Mouse (Mus musculus): ENCODE results near the gene Klf11.
A peak's percentile ranks its signal among the peaks of the same experiment; 100 is the strongest.
"Not testable (repeated sequence)": the region's sequence is repeated elsewhere in the genome, so short reads cannot be mapped to it uniquely, and the experiment has no call there.

Klf11 gene

DNA sequence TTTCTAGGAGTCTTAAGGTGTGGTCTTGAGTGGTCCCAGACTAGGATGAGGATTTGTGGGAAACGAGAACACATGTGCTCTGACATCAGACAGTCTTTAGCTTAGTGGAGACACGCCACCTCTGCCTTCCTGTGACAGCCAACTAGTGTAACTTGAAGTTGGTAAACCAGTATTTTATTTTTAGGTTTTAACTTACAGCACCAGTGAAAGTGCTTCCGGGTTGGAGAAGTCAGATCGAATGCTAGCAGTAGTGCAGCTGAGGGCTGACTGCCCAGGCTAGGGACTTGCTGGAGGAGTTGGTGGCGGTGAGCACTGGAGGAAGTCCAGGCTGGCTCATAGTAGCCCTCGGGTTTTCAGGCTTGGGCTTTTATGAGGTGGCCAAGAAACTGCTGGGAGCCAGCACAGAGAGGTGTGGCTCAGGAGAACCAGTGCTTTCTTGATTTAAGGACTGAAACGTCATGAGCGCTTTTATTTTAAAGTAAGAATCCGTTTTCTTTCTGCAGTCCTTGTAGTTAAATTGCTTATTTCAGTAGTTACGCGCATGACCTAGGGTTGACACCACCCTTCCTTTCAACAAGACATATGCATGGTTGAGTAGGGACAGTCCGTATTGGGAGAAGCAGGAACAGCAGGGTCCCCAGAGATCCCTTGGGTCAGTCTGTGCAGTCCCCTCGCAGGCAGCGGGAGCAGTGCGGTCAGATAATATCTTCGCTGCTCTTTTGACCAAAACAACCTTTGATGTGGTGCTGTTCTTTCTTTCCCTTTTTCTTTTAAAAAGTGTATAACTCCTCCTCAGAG, 3.2 kb downstream of the Klf11 start:
- no peak for DNase-seq

DNA sequence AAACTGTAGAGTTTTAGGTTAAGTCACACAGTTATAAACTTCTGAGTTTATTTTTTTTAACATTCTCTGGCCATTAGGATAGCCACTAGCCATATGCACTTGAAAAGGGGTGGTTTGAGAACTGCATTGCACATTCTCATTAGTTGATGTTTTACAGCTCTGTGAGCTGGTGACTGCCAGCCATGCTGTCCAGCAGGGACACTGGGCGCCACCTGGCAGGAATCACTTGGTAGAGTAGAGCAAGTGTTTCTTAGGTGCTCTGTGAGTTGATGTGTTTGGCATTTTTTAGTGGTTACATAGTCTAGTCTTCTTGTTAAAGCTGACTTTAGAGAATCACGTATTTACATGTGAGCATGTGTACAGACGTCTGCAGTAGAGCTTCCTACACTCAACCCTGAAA, 5.4 kb downstream of the Klf11 start:
- DNase-seq, result no peak

- peak; percentile 31 for DNase-seq
Measured at GRCm38 (mm10) chr12:24658998-24659397, 7.9 kb downstream of the Klf11 start.

DNA sequence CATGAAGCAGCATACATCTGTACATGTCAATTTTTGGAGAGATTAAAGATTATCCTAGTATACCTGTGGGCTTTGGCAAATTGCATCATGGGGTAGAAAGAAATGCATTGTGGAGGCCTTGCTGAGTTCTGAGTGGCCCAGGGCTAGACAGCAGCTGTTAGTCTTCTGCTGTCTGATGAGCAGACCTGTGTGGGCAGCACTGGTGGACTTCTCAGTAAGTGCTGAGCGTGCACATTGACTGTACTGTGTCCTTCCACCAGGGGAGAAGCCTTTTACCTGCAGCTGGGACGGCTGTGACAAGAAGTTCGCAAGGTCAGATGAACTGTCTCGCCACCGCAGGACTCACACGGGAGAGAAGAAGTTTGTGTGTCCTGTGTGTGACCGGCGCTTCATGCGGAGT, 8.8 kb downstream of the Klf11 start:
- no peak for DNase-seq

- DNase-seq, result no peak
Measured at GRCm38 (mm10) chr12:24661100-24661499, 10.0 kb downstream of the Klf11 start.

GRCm38 (mm10) chr12:24662131-24662530, 11.1 kb downstream of the Klf11 start:
- no peak for DNase-seq

DNA sequence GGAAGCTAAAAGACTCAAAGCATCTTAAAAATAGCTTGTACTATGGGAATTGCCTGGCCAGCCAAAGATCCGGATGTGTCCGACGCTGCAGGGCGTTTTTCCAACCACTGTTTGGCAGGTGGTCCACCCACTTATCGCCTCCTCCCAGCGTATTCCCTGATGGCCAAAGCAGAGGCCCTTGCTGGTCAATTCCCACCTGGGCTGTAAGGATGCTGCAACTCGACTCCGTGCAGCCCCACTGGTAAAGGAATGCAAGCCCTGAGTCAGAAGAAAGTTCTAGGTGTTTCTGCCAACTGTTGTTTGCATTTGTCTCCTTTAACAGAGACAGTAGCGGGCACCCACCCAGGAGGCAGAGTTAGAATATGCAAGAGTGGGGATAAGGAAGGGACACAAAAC, 29.0 kb downstream of the Klf11 start:
- DNase-seq, result peak; percentile 60

GRCm38 (mm10) chr12:24680492-24681285, 29.6 kb downstream of the Klf11 start:
- peak; percentile 47 for DNase-seq

GRCm38 (mm10) chr12:24681286-24682023, 30.4 kb downstream of the Klf11 start, which contains the start of gene Cys1:
Gene Cys1 (minus strand): TSS chr12:24681813.
- peak; percentile 56 for DNase-seq

DNA sequence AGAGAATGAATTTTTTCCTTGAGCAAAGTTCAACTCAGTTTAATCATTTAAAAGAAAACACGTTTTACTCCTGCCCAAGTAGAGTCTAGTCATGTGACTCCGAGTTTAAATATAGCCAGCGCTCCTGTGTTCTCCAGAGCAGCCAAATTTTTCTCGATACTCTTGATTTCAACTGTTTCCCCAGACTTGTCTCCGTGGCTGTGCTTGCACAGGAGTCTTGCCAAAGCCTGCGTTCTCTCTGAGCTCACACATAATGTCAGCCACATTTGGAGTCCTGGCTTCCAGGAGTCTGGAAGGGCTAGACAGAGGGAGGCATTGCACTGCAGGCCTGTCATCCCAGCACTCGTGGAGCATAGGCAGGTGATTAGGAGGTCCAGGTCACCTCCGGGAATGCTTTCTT, 31.5 kb downstream of the Klf11 start:
- peak; percentile 41 for DNase-seq

DNA sequence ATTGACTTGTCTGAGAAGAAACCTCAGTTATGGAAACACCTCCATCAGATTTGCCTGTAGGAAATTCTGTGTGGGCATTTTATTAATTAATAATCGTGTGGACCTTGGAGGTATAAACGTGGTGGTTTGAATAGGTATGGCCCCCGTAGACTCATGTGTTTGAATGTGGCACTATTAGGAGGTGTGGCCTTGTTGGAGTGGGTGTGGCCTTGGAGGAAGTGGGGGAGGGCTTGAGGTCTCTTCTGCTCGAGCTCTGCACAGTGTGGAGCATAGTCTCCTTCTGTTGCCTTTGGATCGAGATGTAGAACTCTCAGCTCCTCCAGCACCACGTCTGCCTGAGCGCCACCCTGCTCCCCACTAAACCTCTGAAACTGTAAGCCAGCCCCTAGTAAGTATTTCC, 32.4 kb downstream of the Klf11 start:
- DNase-seq, result no peak

DNA sequence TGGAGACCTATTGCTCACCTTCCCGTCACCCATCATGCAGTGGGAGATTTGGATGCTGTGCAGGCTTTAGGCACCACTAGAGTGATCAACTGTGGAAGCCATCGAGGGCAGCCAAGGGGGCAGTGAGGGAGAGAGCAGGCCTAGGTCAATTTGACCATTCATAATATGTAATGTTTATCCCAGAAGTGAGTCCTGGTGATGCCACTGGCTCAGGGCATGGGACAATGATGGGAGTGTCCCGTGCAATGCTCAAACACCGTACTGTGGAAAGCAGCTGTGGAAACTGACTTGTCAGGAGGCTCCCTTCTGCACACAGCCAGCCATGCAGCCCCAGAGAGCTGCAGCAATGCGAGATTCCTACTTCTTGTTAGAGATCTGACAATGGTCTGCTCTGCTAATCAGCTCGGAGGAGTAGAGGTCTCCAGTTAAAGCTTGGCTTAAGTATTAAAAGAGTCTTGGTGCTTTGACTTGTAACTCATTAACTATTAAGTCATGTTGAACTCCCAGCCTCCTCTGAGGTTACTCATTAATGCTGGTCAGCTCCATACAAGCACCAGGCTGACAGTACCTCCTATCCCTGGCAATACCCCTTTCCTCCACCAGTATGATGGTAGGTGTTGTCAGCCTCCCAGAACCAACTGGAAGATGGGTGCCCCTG, 35.1 kb downstream of the Klf11 start:
- no peak for DNase-seq

GRCm38 (mm10) chr12:24686696-24687346, 35.7 kb downstream of the Klf11 start:
- no peak for DNase-seq

DNA sequence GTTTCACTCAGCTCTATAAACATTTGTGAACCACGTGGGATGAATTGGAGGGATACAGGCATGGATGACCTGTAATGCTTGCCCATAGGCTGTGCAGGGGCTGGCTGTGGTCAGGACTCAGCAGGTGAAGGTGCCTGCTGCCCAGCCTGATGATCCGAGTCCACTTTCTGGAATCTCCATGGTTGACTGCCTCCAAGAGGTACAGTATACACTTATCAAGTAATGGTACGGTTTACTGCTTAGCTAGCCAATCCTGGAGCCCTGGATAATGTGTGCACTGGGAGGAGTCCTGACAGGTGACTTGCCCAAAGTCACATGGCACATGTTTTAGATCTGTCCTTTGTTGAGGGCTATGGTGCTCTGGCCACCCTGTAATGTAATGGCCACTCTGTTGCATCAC, 39.3 kb downstream of the Klf11 start:
- DNase-seq, result no peak

- peak; percentile 94 for DNase-seq
Measured at GRCm38 (mm10) chr12:24696500-24697483, 45.7 kb downstream of the Klf11 start.

- DNase-seq, result no peak
Measured at GRCm38 (mm10) chr12:24697484-24698204, 46.6 kb downstream of the Klf11 start.

DNA sequence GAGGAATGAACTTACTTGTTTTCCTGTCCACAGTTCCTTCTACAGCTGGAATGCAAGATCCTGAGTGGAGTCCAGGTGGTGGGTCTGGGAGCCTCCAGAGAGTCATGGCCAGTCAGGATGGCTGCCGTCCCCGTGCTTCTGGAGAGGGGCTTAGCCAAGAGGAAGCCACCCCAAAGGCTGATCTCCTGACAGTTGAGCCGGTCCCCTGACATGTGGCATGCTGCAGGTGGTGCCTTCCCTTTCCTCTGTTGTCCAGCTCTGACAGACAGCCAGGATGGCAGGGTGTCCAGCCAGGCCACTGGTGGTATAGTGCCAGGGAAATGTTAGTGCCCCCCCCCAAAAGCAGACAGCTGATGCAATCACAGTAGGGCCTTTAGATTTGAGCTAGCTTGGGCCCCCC, 47.4 kb downstream of the Klf11 start:
- no peak for DNase-seq

DNA sequence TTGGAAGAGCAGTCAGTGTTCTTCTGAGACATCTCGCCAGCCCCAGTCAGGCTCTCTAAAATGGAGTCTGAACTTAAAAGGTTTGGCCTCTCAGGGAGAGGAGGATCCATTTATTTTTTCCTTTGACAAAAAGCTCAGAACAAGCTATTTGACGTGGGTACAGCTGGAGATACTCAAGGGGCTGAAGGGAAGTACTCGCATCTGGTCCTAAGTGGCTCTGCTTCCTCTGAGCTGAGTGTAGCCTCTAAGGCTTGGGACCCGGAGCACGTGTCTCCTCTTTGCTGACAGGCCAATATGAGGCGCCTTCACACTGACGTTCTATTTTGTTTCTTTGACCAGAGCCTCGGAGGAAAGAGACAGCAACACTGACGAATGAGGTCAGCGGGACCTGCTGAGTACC, 48.5 kb downstream of the Klf11 start:
- DNase-seq, result no peak

DNA sequence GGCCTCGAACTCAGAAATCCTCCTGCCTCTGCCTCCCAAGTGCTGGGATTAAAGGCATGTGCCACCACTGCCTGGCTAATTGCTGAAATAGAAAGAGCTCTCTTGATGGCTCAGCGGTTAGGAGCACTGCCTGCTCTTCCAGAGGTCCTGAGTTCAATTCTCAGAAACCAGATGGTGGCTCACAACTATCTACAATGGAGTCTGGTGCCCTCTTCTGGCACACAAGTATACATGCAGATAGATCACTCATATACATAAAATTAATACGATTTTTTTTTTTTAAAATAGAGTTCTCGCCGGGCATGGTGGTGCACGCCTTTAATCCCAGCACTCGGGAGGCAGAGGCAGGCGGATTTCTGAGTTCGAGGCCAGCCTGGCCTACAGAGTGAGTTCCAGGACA, 50.5 kb downstream of the Klf11 start:
- not testable (repeated sequence) for DNase-seq

DNA sequence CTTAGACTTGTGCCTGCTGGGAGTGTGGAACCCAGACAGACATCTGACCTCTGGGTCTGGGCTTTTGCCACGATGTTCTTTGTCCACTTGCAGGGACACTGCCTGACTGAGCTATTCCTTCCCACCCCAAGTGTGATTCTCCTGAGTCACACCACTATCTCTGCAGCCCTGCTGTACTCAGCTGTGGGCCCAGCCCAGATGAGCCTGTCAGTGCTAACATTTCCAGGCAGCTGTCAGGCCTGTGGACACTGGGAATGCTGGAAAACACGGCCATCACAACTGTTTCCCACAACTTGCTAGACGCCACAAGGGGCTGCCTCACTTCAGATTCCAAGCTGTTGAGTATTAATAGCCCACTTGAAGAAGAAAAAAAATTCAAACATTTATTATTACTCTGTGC, 51.9 kb downstream of the Klf11 start:
- no peak for DNase-seq

Measured in lung, postnatal 10 days (tissue).